Mouse (Mus musculus) gastrocnemius, postnatal 10 days (tissue): ENCODE data around the gene Uso1. TPM values are rescaled to one million over a fixed set of nuclear protein-coding genes. Genes with fewer than 3 reads are reported as not detected.

Experiments
- DNase-seq: peaks from one replicate; pipeline ENCODE4 v3.0.0; 2021; ENCODE audit warnings: mixed read lengths
- long read RNA-seq, 2 experiments: library from polyadenylated mRNA; stranded (forward); transcript quantifications; one replicate each; pipeline ENCODE4 v2.0.0; 2021
- total RNA-seq, 2 experiments: library from RNA; stranded (reverse); gene quantifications; 2 replicates each; pipeline ENCODE4 v1.2.3; 2021

The Uso1 gene
- 10 to 100 TPM; 63.0 to 68.2 TPM for total RNA-seq
- long read RNA-seq, experiment 1, transcript Uso1-201 (24 exons, 3,898 nt) = major isoform, 18 of 105 reads
- long read RNA-seq, experiment 1, partial matches to known transcripts = 5 of 105 reads
- long read RNA-seq, experiment 1, other reads (novel, unspliced or antisense) = 81 of 105 reads
- long read RNA-seq, experiment 2, transcript Uso1-201 (24 exons, 3,898 nt) = major isoform, 13 of 87 reads
- long read RNA-seq, experiment 2, partial matches to known transcripts = 5 of 87 reads
- long read RNA-seq, experiment 2, other reads (novel, unspliced or antisense) = 69 of 87 reads

- peak; percentile 99 for DNase-seq
These were observed at the start of gene Uso1 for GRCm38 (mm10) chr5:92137239-92138046. Gene Uso1 (plus strand): TSS chr5:92137938.

- DNase-seq = no peak
These were observed 44.3 kb upstream of the Uso1 start for GRCm38 (mm10) chr5:92093263-92094061.

- DNase-seq = no peak
These were observed 43.7 kb upstream of the Uso1 start for GRCm38 (mm10) chr5:92094062-92094415.

- DNase-seq = peak; percentile 34
These were observed 41.0 kb upstream of the Uso1 start for GRCm38 (mm10) chr5:92096786-92097185.

- no peak for DNase-seq
These were observed 40.0 kb upstream of the Uso1 start for GRCm38 (mm10) chr5:92097779-92098178.

GRCm38 (mm10) chr5:92098351-92099109 lies 39.2 kb upstream of the Uso1 start:
- no peak for DNase-seq

- no peak for DNase-seq
These were observed 36.1 kb upstream of the Uso1 start for GRCm38 (mm10) chr5:92101601-92102000.

GRCm38 (mm10) chr5:92103062-92103461 lies 34.7 kb upstream of the Uso1 start:
- no peak for DNase-seq

- DNase-seq = no peak
These were observed 33.8 kb upstream of the Uso1 start for GRCm38 (mm10) chr5:92103816-92104415.

GRCm38 (mm10) chr5:92106327-92107125 lies 31.2 kb upstream of the Uso1 start:
- DNase-seq = no peak

GRCm38 (mm10) chr5:92107282-92107681 lies 30.5 kb upstream of the Uso1 start:
- DNase-seq = no peak

GRCm38 (mm10) chr5:92110818-92111355 lies 26.9 kb upstream of the Uso1 start:
- no peak for DNase-seq

- no peak for DNase-seq
These were observed 25.6 kb upstream of the Uso1 start for GRCm38 (mm10) chr5:92112175-92112574.

- no peak for DNase-seq
These were observed 25.2 kb upstream of the Uso1 start for GRCm38 (mm10) chr5:92112585-92112984.

- DNase-seq = no peak
These were observed 24.3 kb upstream of the Uso1 start for GRCm38 (mm10) chr5:92113484-92113883.

GRCm38 (mm10) chr5:92114223-92114622 lies 23.5 kb upstream of the Uso1 start:
- DNase-seq = no peak

- DNase-seq = no peak
These were observed 22.8 kb upstream of the Uso1 start for GRCm38 (mm10) chr5:92114939-92115338.

GRCm38 (mm10) chr5:92117823-92118403 lies 19.8 kb upstream of the Uso1 start:
- peak; percentile 75 for DNase-seq

GRCm38 (mm10) chr5:92121636-92122035 lies 16.1 kb upstream of the Uso1 start:
- DNase-seq = no peak

- DNase-seq = no peak
These were observed 12.3 kb upstream of the Uso1 start for GRCm38 (mm10) chr5:92125446-92125845.
